Mouse (Mus musculus) small intestine, adult 10 weeks (tissue): ENCODE data around the gene Tex19.1. TPM values are rescaled to one million over a fixed set of nuclear protein-coding genes. Genes with fewer than 3 reads are reported as not detected.

Experiments
- polyA plus RNA-seq: library from polyadenylated mRNA; stranded (reverse); fragments of 350-450 nt; fragmentation: Illumina TruSeq; extraction: RNeasy Lipid Tissue Mini Kit (QIAGEN cat#74804); gene quantifications from one replicate; pipeline ENCODE4 v1.2.3, GENCODE M21; 2014; ENCODE audit warnings: low replicate concordance

Tex19.1 gene
- polyA plus RNA-seq, result not detected

DNA sequence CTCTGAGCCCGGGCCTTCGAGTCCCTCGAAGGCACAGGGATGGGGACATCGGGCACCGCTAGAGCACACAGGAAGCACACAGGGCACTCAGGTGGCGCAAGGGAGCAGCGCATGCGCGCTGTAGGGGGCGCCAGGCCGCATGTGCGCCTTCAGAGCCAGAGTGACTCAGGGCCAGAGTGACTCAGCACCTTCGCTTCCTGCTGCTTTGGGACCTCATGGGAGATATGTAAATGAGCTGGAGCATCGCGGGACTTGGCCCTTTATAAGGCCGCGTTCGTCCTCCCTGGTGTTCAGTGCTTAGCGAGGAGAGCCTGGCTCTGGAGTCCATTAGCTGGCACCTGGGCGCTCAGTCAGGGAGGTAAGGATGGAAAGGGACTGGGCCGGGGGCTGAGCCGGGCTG, at the start of gene Tex19.1:
Gene Tex19.1, plus strand, starts transcription at position 279 of the 400 bp plus-strand sequence.

DNA sequence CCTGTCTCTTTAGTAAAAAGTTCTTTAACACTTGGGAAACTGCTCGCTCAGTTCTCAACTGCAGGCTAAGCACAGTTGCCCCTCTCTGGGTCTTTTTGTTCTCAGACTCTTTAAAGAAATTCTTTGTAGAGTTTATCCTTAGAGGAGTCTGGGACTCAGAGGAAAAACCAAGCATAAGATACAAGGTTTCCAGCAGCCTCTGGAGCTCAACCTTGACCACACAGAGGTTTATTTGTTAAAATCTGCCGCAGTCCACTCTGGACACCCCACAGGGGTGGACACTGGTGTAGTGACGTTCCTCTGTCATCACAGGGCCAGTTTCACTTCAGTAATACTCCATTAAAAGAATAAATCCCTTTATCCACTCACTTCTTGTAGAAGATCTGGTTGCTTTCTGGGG, 27.4 kb upstream of the Tex19.1 start, which contains the start of gene Tex19.2:
Gene Tex19.2, minus strand, starts transcription at position 101 of the 400 bp plus-strand sequence.

DNA sequence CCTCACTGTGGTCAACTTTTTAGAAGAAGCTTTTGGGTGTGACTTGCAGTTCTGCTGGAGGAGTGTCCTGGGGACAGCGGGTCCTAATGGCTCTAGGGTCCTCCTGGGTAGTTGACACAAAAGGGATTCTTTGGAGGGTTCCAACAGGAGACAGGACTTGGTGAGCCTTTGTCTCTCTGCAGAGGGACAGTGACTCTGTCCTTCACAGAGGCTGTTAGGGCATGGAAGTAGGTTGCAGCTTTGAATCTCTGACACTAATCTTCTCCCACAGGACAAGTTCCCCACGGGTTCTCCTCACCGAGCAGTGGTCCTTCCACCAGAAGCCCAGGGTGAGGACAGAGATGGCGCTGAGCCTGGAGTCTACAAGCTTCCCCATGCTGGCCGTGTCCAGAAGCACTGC, 14.0 kb downstream of the Tex19.1 start, which contains the start of gene Uts2r:
Gene Uts2r, plus strand, starts transcription at position 301 of the 400 bp plus-strand sequence.

Other genes with a start within 250 kb of the Tex19.1 start
- not detected for gene Ccdc57, start 213.3 kb upstream of the Tex19.1 start, polyA plus RNA-seq
- gene Slc16a3, start 197.7 kb upstream of the Tex19.1 start, polyA plus RNA-seq, result 0.71 TPM
- 44.3 TPM for gene Csnk1d, start 154.8 kb upstream of the Tex19.1 start, polyA plus RNA-seq
- 8.6 TPM for gene Cd7, start 106.7 kb upstream of the Tex19.1 start, polyA plus RNA-seq
- 392 TPM for gene Sectm1b, start 82.6 kb upstream of the Tex19.1 start, polyA plus RNA-seq
- 5.3 TPM for gene Sectm1a, start 64.9 kb upstream of the Tex19.1 start, polyA plus RNA-seq
- gene Tex19.2, start 27.5 kb upstream of the Tex19.1 start, polyA plus RNA-seq, result not detected
- not detected for gene Uts2r, start 14.1 kb downstream of the Tex19.1 start, polyA plus RNA-seq
- 7.4 TPM for gene Hexdc, start 58.3 kb downstream of the Tex19.1 start, polyA plus RNA-seq
- 1.1 TPM for gene Ogfod3, start 58.6 kb downstream of the Tex19.1 start, polyA plus RNA-seq
- gene Cybc1, start 83.2 kb downstream of the Tex19.1 start, polyA plus RNA-seq, result 11.0 TPM
- 22.7 TPM for gene Narf, start 91.1 kb downstream of the Tex19.1 start, polyA plus RNA-seq
- gene Foxk2, start 113.8 kb downstream of the Tex19.1 start, polyA plus RNA-seq, result 6.9 TPM
- gene Wdr45b, start 208.3 kb downstream of the Tex19.1 start, polyA plus RNA-seq, result 45.5 TPM
- 1.2 TPM for gene Rab40b, start 242.1 kb downstream of the Tex19.1 start, polyA plus RNA-seq